Mouse (Mus musculus): ENCODE measurements at regions not wholly inside any gene's neighbourhood (a gene's known extent, or its start where the extent isn't known, plus 50 kb on each side); places are given as distances from the start of the nearest gene placed in this dataset.
"Not testable (repeated sequence)": the region's sequence is repeated elsewhere in the genome, so short reads cannot be mapped to it uniquely, and the experiment has no call there.

GRCm38 (mm10) chr5:134046086-134046485 lies 53.4 kb upstream of the Castor2 start:
- H3K4me1 ChIP-seq (replicated peaks; ENCODE audit: control insufficient read depth, insufficient read depth, low read length), result 0 out of 2 replicates have a peak, but pooled peaks cover 2% of the 10 kb centered on the region
- no peak for ATAC-seq
- 12% methylated on average over 6 of the region's 6 CpGs for WGBS
- H3K9ac ChIP-seq (replicated peaks; ENCODE audit: low read depth, low read length), result no peak overlapping the region
- H3K36me3 ChIP-seq (ENCODE audit: control insufficient read depth, insufficient read depth), result no peaks in the 10 kb centered on the region
- no peak overlapping the region for H3K27ac ChIP-seq (ENCODE audit: low read length)
- H3K4me3 ChIP-seq (replicated peaks; ENCODE audit: low read length), result no peak overlapping the region
- H3K4me2 ChIP-seq (ENCODE audit: low read length), result no peak overlapping the region
- no peaks in the 10 kb centered on the region for H3K27me3 ChIP-seq (replicated peaks; ENCODE audit: control insufficient read depth, insufficient read depth, low read length)
- no peaks in the 10 kb centered on the region for H3K9me3 ChIP-seq (ENCODE audit: control insufficient read depth, low read length)

- H3K9me3 ChIP-seq (ENCODE audit: control insufficient read depth, low read length); H3K9ac ChIP-seq (replicated peaks; ENCODE audit: low read depth, low read length); H3K27me3 ChIP-seq (replicated peaks; ENCODE audit: control insufficient read depth, insufficient read depth, low read length); H3K27ac ChIP-seq (ENCODE audit: low read length); ATAC-seq; H3K4me3 ChIP-seq (replicated peaks; ENCODE audit: low read length); H3K4me2 ChIP-seq (ENCODE audit: low read length); H3K4me1 ChIP-seq (replicated peaks; ENCODE audit: control insufficient read depth, insufficient read depth, low read length); H3K36me3 ChIP-seq (ENCODE audit: control insufficient read depth, insufficient read depth): not testable (repeated sequence)
- WGBS, result 85% methylated on average over 1 of the region's 2 CpGs
These were observed 56.6 kb upstream of the Castor2 start for GRCm38 (mm10) chr5:134042938-134043337.

GRCm38 (mm10) chr5:134027316-134027966 lies 72.1 kb upstream of the Castor2 start:
- Histone ChIP-seq H3K27ac (ENCODE audit: low read length) (peak overlapping the region; percentile 77), H3K4me3 (replicated peaks; ENCODE audit: low read length) (no peak overlapping the region), H3K9me3 (ENCODE audit: control insufficient read depth, low read length) (no peaks in the 10 kb centered on the region), H3K36me3 (ENCODE audit: control insufficient read depth, insufficient read depth) (no peaks in the 10 kb centered on the region), H3K4me1 (replicated peaks; ENCODE audit: control insufficient read depth, insufficient read depth, low read length) (peaks cover 9% of the 10 kb centered on the region; the same call in 1 of the 2 replicates), H3K9ac (replicated peaks; ENCODE audit: low read depth, low read length) (peak overlapping the region; percentile 41; the same call in 1 of the 2 replicates), H3K4me2 (ENCODE audit: low read length) (peak overlapping the region; percentile 22), H3K27me3 (replicated peaks; ENCODE audit: control insufficient read depth, insufficient read depth, low read length) (no peaks in the 10 kb centered on the region)
- peak; percentile 67 for ATAC-seq
- whole genome bisulfite sequencing, result 14% methylated on average over 11 of the region's 11 CpGs

- Histone ChIP-seq H3K9me3 (ENCODE audit: control insufficient read depth, low read length) (no peaks in the 10 kb centered on the region), H3K27ac (ENCODE audit: low read length) (peak overlapping the region; percentile 56; the same call in 1 of the 2 replicates), H3K36me3 (ENCODE audit: control insufficient read depth, insufficient read depth) (no peaks in the 10 kb centered on the region), H3K9ac (replicated peaks; ENCODE audit: low read depth, low read length) (peak overlapping the region; percentile 23; the same call in 1 of the 2 replicates), H3K27me3 (replicated peaks; ENCODE audit: control insufficient read depth, insufficient read depth, low read length) (no peaks in the 10 kb centered on the region), H3K4me2 (ENCODE audit: low read length) (peak overlapping the region; percentile 21; the same call in 1 of the 2 replicates), H3K4me1 (replicated peaks; ENCODE audit: control insufficient read depth, insufficient read depth, low read length) (peaks cover 18% of the 10 kb centered on the region), H3K4me3 (replicated peaks; ENCODE audit: low read length) (no peak overlapping the region)
- peak; percentile 62 for ATAC-seq
- 17% methylated on average over 13 of the region's 13 CpGs for WGBS
These were observed 79.7 kb upstream of the Castor2 start for GRCm38 (mm10) chr5:134019651-134020432.

- Histone ChIP-seq H3K36me3 (ENCODE audit: control insufficient read depth, insufficient read depth) (no peaks in the 10 kb centered on the region), H3K9me3 (ENCODE audit: control insufficient read depth, low read length) (no peaks in the 10 kb centered on the region), H3K27me3 (replicated peaks; ENCODE audit: control insufficient read depth, insufficient read depth, low read length) (no peaks in the 10 kb centered on the region), H3K9ac (replicated peaks; ENCODE audit: low read depth, low read length) (no peak overlapping the region), H3K4me3 (replicated peaks; ENCODE audit: low read length) (no peak overlapping the region), H3K27ac (ENCODE audit: low read length) (peak overlapping the region; percentile 88), H3K4me1 (replicated peaks; ENCODE audit: control insufficient read depth, insufficient read depth, low read length) (peaks cover 22% of the 10 kb centered on the region), H3K4me2 (ENCODE audit: low read length) (no peak overlapping the region)
- peak; percentile 92 for ATAC-seq
- WGBS, result 9% methylated on average over 13 of the region's 13 CpGs
These were observed 85.0 kb upstream of the Castor2 start for GRCm38 (mm10) chr5:134014257-134015163.

GRCm38 (mm10) chr5:134013206-134013605 lies 86.3 kb upstream of the Castor2 start:
- ATAC-seq, result no peak
- no peak overlapping the region for H3K9ac ChIP-seq (replicated peaks; ENCODE audit: low read depth, low read length)
- no peak overlapping the region for H3K27ac ChIP-seq (ENCODE audit: low read length)
- H3K36me3 ChIP-seq (ENCODE audit: control insufficient read depth, insufficient read depth), result no peaks in the 10 kb centered on the region
- WGBS, result 79% methylated on average over 8 of the region's 8 CpGs
- no peaks in the 10 kb centered on the region for H3K27me3 ChIP-seq (replicated peaks; ENCODE audit: control insufficient read depth, insufficient read depth, low read length)
- H3K4me1 ChIP-seq (replicated peaks; ENCODE audit: control insufficient read depth, insufficient read depth, low read length), result peaks cover 18% of the 10 kb centered on the region
- no peaks in the 10 kb centered on the region for H3K9me3 ChIP-seq (ENCODE audit: control insufficient read depth, low read length)
- H3K4me2 ChIP-seq (ENCODE audit: low read length), result no peak overlapping the region
- no peak overlapping the region for H3K4me3 ChIP-seq (replicated peaks; ENCODE audit: low read length)

GRCm38 (mm10) chr5:134009843-134010242 lies 89.7 kb upstream of the Castor2 start:
- Histone ChIP-seq H3K4me1 (replicated peaks; ENCODE audit: control insufficient read depth, insufficient read depth, low read length) (peaks cover 17% of the 10 kb centered on the region), H3K9ac (replicated peaks; ENCODE audit: low read depth, low read length) (no peak overlapping the region), H3K9me3 (ENCODE audit: control insufficient read depth, low read length) (no peaks in the 10 kb centered on the region), H3K4me2 (ENCODE audit: low read length) (no peak overlapping the region), H3K36me3 (ENCODE audit: control insufficient read depth, insufficient read depth) (no peaks in the 10 kb centered on the region), H3K27ac (ENCODE audit: low read length) (no peak overlapping the region), H3K27me3 (replicated peaks; ENCODE audit: control insufficient read depth, insufficient read depth, low read length) (no peaks in the 10 kb centered on the region), H3K4me3 (replicated peaks; ENCODE audit: low read length) (no peak overlapping the region)
- WGBS, result 62% methylated on average over 14 of the region's 14 CpGs
- ATAC-seq, result no peak

GRCm38 (mm10) chr5:134007127-134007771 lies 92.3 kb upstream of the Castor2 start:
- ATAC-seq, result peak; percentile 59
- Histone ChIP-seq H3K27ac (ENCODE audit: low read length) (no peak overlapping the region), H3K36me3 (ENCODE audit: control insufficient read depth, insufficient read depth) (no peaks in the 10 kb centered on the region), H3K9me3 (ENCODE audit: control insufficient read depth, low read length) (no peaks in the 10 kb centered on the region), H3K9ac (replicated peaks; ENCODE audit: low read depth, low read length) (no peak overlapping the region), H3K27me3 (replicated peaks; ENCODE audit: control insufficient read depth, insufficient read depth, low read length) (no peaks in the 10 kb centered on the region), H3K4me3 (replicated peaks; ENCODE audit: low read length) (no peak overlapping the region), H3K4me1 (replicated peaks; ENCODE audit: control insufficient read depth, insufficient read depth, low read length) (peaks cover 10% of the 10 kb centered on the region), H3K4me2 (ENCODE audit: low read length) (no peak overlapping the region)
- 21% methylated on average over 3 of the region's 3 CpGs for WGBS
